Mouse (Mus musculus) myocyte (in vitro differentiated cells): Measurements from ENCODE around the gene Cep95. TPM values are rescaled to one million over a fixed set of nuclear protein-coding genes. Genes with fewer than 3 reads are reported as not detected.
"Not testable (repeated sequence)": the region's sequence is repeated elsewhere in the genome, so short reads cannot be mapped to it uniquely, and the experiment has no call there.

ENCODE experiments used
- H3K27me3 ChIP-seq: one replicate; pipeline ENCODE4 v1.6.1; 2011; ENCODE audit not compliant: control insufficient read depth, insufficient read depth, insufficient read length
- H3K36me3 ChIP-seq: one replicate; pipeline ENCODE4 v1.6.1; 2011; ENCODE audit not compliant: control insufficient read depth, insufficient read depth
- H3K4me2 ChIP-seq: one replicate; pipeline ENCODE4 v1.6.1; 2011; ENCODE audit warnings: low read depth, control low read depth
- H3K4me3 ChIP-seq: one replicate; pipeline ENCODE4 v1.5.1; 2011; ENCODE audit warnings: mild to moderate bottlenecking, control low read depth, moderate library complexity
- H3K79me2 ChIP-seq: one replicate; pipeline ENCODE4 v1.6.1; 2011; ENCODE audit not compliant: control insufficient read depth, insufficient read depth
- H3ac ChIP-seq: one replicate; pipeline ENCODE4 v1.6.1; 2011; ENCODE audit not compliant: control insufficient read depth, insufficient read length
- CEBPB ChIP-seq: IDR thresholded peaks from 2 replicates; pipeline ENCODE4 v1.6.1; 2011; ENCODE audit warnings: mild to moderate bottlenecking, moderate library complexity; ENCODE audit not compliant: poor library complexity, insufficient read depth, severe bottlenecking
- E2F4 ChIP-seq: IDR thresholded peaks from one replicate; pipeline ENCODE4 v1.6.1; 2011; ENCODE audit warnings: mild to moderate bottlenecking, control low read depth, moderate library complexity; ENCODE audit not compliant: insufficient read depth
- MAX ChIP-seq: IDR thresholded peaks from one replicate; pipeline ENCODE4 v1.6.1; 2011; ENCODE audit warnings: low read depth, mild to moderate bottlenecking, control low read depth
- MYOD1 ChIP-seq, 3 experiments: IDR thresholded peaks; one replicate each; pipeline ENCODE4 v1.6.1; 2011; ENCODE audit warnings: control low read depth in 2 of 3, low read depth in 2 of 3, mild to moderate bottlenecking in 2 of 3, moderate library complexity in 1 of 3; ENCODE audit not compliant: insufficient read length in 2 of 3, control insufficient read depth in 1 of 3
- MYOG ChIP-seq, 3 experiments: IDR thresholded peaks; one replicate each; pipeline ENCODE4 v1.6.1; 2011; ENCODE audit warnings: control low read depth in 2 of 3, low read depth in 2 of 3, mild to moderate bottlenecking in 2 of 3; ENCODE audit not compliant: insufficient read length in 2 of 3, control insufficient read depth in 1 of 3, insufficient read depth in 1 of 3
- POLR2A ChIP-seq: IDR thresholded peaks from one replicate; pipeline ENCODE4 v1.6.1; 2011; ENCODE audit warnings: low read depth, mild to moderate bottlenecking, control low read depth, moderate library complexity; ENCODE audit not compliant: insufficient read length
- POLR2AphosphoS2 ChIP-seq: IDR thresholded peaks from one replicate; pipeline ENCODE4 v1.6.1; 2011; ENCODE audit warnings: low read depth, control low read depth; ENCODE audit not compliant: insufficient read length
- REST ChIP-seq: IDR thresholded peaks from one replicate; pipeline ENCODE4 v1.6.1; 2011; ENCODE audit warnings: mild to moderate bottlenecking, control low read depth, moderate library complexity; ENCODE audit not compliant: insufficient read depth, insufficient read length
- SRF ChIP-seq: IDR thresholded peaks from one replicate; pipeline ENCODE4 v1.6.1; 2011; ENCODE audit warnings: low read depth; ENCODE audit not compliant: control insufficient read depth, insufficient read length
- TCF12 ChIP-seq: IDR thresholded peaks from one replicate; pipeline ENCODE4 v1.6.1; 2011; ENCODE audit warnings: mild to moderate bottlenecking, control low read depth; ENCODE audit not compliant: poor library complexity, insufficient read depth, severe bottlenecking
- TCF3 ChIP-seq: IDR thresholded peaks from one replicate; pipeline ENCODE4 v1.6.1; 2011; ENCODE audit warnings: low read depth, control low read depth; ENCODE audit not compliant: insufficient read length
- USF1 ChIP-seq: IDR thresholded peaks from one replicate; pipeline ENCODE4 v1.6.1; 2011; ENCODE audit warnings: low read depth, mild to moderate bottlenecking, control low read depth, moderate library complexity
- polyA plus RNA-seq: library from polyadenylated mRNA; unstranded; fragments of >200 nt; fragmentation: generic; extraction: Trizol; gene quantifications from one replicate; pipeline ENCODE4 v1.2.1, GENCODE M21; 2012; ENCODE audit warnings: missing spikeins

Gene Cep95
- polyA plus RNA-seq, 1 experiment, result 3.5 TPM

- H3K79me2 ChIP-seq, result peaks cover 39% of the 10 kb centered on the region
- H3K27me3 ChIP-seq, result no peaks in the 10 kb centered on the region
- H3ac ChIP-seq, result no peak overlapping the region
- H3K4me2 ChIP-seq, result peak overlapping the region; percentile 88
- H3K4me3 ChIP-seq, result peak overlapping the region; percentile 54
- peaks cover 56% of the 10 kb centered on the region for H3K36me3 ChIP-seq
- TF ChIP-seq SRF, result no peak
These were observed 9.0 kb upstream of the Cep95 start for GRCm38 (mm10) chr11:106780089-106780425.

GRCm38 (mm10) chr11:106780590-106781220 lies 8.3 kb upstream of the Cep95 start:
- peaks cover 45% of the 10 kb centered on the region for H3K79me2 ChIP-seq
- no peaks in the 10 kb centered on the region for H3K27me3 ChIP-seq
- TF ChIP-seq REST, result no peak
- no peak for TF ChIP-seq TCF12
- TF ChIP-seq E2F4, result no peak
- TF ChIP-seq SRF, result no peak
- no peak for TF ChIP-seq POLR2A
- TF ChIP-seq MYOG (IDR thresholded peaks at IDR 0.05; ENCODE audit: control insufficient read depth in 1 of 3, insufficient read depth in 1 of 3, insufficient read length in 2 of 3, low read depth in 2 of 3), result no peak
- no peak for TF ChIP-seq MAX
- TF ChIP-seq MYOD1 (IDR thresholded peaks at IDR 0.05; ENCODE audit: control insufficient read depth in 1 of 3, insufficient read length in 2 of 3, low read depth in 2 of 3), result no peak
- TF ChIP-seq POLR2AphosphoS2, result no peak
- no peak for TF ChIP-seq USF1
- no peak for TF ChIP-seq TCF3
- no peak for TF ChIP-seq CEBPB
- no peak overlapping the region for H3K4me3 ChIP-seq
- H3ac ChIP-seq, result no peak overlapping the region
- no peak overlapping the region for H3K4me2 ChIP-seq
- peaks cover 57% of the 10 kb centered on the region for H3K36me3 ChIP-seq

- not testable (repeated sequence) for H3K4me2 ChIP-seq, H3K27me3 ChIP-seq, H3K4me3 ChIP-seq, H3ac ChIP-seq
- peaks cover 69% of the 10 kb centered on the region for H3K36me3 ChIP-seq
- H3K79me2 ChIP-seq, result peaks cover 61% of the 10 kb centered on the region
These were observed 6.8 kb upstream of the Cep95 start for GRCm38 (mm10) chr11:106782271-106782670.

- H3K27me3 ChIP-seq, result no peaks in the 10 kb centered on the region
- peaks cover 62% of the 10 kb centered on the region for H3K79me2 ChIP-seq
- H3K36me3 ChIP-seq, result peaks cover 70% of the 10 kb centered on the region
- H3K4me2 ChIP-seq, result no peak overlapping the region
- no peak overlapping the region for H3ac ChIP-seq
- TF ChIP-seq REST (no peak), POLR2AphosphoS2 (peak; percentile 18)
- no peak overlapping the region for H3K4me3 ChIP-seq
These were observed 5.9 kb upstream of the Cep95 start for GRCm38 (mm10) chr11:106782841-106783764.

- Histone ChIP-seq H3K79me2 (peaks cover 56% of the 10 kb centered on the region), H3ac (no peak overlapping the region), H3K4me3 (no peak overlapping the region), H3K4me2 (no peak overlapping the region), H3K36me3 (peaks cover 70% of the 10 kb centered on the region), H3K27me3 (no peaks in the 10 kb centered on the region)
- TF ChIP-seq MAX (no peak), USF1 (no peak)
These were observed 4.6 kb upstream of the Cep95 start for GRCm38 (mm10) chr11:106784476-106784875.

GRCm38 (mm10) chr11:106785043-106785442 lies 4.0 kb upstream of the Cep95 start:
- H3K4me2 ChIP-seq, result peak overlapping the region; percentile 76
- TF ChIP-seq POLR2AphosphoS2, result no peak
- TF ChIP-seq POLR2A, result no peak
- TF ChIP-seq REST, result no peak
- no peak for TF ChIP-seq SRF
- TF ChIP-seq MYOG (IDR thresholded peaks at IDR 0.05; ENCODE audit: control insufficient read depth in 1 of 3, insufficient read depth in 1 of 3, insufficient read length in 2 of 3, low read depth in 2 of 3), result no peak
- TF ChIP-seq MAX, result no peak
- TF ChIP-seq E2F4, result no peak
- no peak for TF ChIP-seq TCF3
- TF ChIP-seq CEBPB, result no peak
- TF ChIP-seq USF1, result no peak
- TF ChIP-seq TCF12, result no peak
- TF ChIP-seq MYOD1 (IDR thresholded peaks at IDR 0.05; ENCODE audit: control insufficient read depth in 1 of 3, insufficient read length in 2 of 3, low read depth in 2 of 3), result no peak
- peak overlapping the region; percentile 92 for H3K4me3 ChIP-seq

More at GRCm38 (mm10) chr11:106785043-106785442, 4.0 kb upstream of the Cep95 start:
- H3K36me3 ChIP-seq, result peaks cover 70% of the 10 kb centered on the region
- H3ac ChIP-seq, result no peak overlapping the region
- no peaks in the 10 kb centered on the region for H3K27me3 ChIP-seq
- H3K79me2 ChIP-seq, result peaks cover 62% of the 10 kb centered on the region
